Mouse (Mus musculus) monocyte, adult 59 days (primary cell): ENCODE results near the gene Gm28079. TPM values are rescaled to one million over a fixed set of nuclear protein-coding genes. Genes with fewer than 3 reads are reported as not detected.

Experiments used
- total RNA-seq, 2 experiments: library from RNA; stranded (reverse); gene quantifications; one replicate each; pipeline ENCODE4 v1.2.4; 2023

The Gm28079 gene
- total RNA-seq: not detected

DNA sequence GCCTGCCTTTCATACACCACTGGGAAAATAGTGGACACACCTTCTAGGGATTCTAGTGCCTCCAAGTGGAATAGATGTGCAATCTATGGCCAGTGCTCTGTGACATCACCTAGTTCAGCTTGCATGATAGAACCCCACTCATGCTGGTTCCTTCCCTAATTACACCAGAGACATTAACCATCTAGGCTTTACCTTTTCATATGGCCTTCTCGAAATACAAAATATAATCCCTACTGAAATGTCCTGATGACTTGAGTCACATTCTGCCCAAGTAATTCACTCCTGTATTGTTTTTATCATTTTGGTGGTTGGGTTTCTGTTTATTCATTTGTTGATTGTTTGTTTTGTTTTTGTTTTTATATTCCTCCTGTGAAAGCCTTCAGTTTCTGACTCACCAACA is at the start of gene Gm28079:
Gene Gm28079 (minus strand): TSS at position 101 of the 400 bp plus-strand sequence.

